Mouse (Mus musculus) embryo, embryonic 10.5 days (tissue): ENCODE data around the gene Fam184b.

Source experiments
- DNase-seq: peaks from one replicate; pipeline ENCODE4 v3.0.0-alpha.2; 2015; ENCODE audit warnings: low spot score

The Fam184b gene

DNA sequence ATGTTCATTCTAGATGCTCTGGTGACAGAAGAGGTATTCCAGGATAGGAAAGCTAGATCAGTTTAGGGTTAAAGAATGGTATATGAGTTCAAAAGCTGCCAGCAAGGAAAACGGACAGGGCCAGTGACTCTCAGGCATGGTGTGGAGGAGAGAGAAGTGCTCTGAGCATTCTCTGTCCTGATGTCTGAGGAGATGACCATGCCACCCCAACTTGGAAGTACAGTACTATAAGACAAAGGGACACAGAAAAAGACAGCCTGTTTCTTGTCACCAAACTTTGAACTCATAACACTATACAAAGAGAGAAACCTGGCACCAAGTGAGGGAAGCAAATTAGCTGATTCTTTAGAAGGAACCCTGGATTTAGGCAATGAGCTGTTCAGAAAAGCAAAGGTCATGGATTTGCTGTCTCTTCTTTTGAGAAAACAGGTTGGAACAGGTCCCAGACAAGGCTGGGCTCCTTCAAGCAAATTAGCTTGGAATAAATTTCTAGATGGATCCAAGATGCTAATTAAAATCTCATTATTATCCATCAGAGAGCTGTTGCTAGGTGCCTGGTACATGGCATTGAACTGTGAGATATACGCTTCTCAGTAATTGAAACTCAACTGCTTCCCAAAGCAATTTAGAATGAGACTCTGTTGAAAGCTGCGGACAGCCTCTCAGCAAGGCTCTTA is 43.9 kb downstream of the Fam184b start:
- DNase-seq, result no peak

- no peak for DNase-seq
Measured at GRCm38 (mm10) chr5:45593276-45593675, 46.1 kb downstream of the Fam184b start.

- DNase-seq, result no peak
Measured at GRCm38 (mm10) chr5:45590094-45590493, 49.3 kb downstream of the Fam184b start.

- DNase-seq, result no peak
Measured at GRCm38 (mm10) chr5:45584601-45585000, 54.8 kb downstream of the Fam184b start.

DNA sequence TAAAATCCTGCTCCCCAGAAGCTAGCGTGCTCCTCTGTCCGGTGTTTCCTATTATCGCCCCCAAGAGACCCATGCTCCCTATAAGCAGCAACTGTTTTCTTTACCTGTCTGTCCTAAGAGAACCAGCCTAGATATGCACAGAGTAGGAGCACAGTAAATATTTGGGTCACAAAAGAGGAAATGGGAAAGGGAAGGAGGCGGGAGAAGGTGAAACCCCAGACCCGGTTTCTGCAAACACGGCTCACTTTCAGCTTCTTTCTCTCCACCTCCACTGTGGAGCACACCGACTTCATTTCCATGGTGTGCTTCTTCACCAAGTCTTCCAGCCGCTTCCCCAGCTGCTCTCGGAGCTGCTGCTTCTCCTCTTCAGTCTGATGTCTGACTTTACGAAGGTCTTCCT is 59.1 kb downstream of the Fam184b start:
- DNase-seq, result no peak

DNA sequence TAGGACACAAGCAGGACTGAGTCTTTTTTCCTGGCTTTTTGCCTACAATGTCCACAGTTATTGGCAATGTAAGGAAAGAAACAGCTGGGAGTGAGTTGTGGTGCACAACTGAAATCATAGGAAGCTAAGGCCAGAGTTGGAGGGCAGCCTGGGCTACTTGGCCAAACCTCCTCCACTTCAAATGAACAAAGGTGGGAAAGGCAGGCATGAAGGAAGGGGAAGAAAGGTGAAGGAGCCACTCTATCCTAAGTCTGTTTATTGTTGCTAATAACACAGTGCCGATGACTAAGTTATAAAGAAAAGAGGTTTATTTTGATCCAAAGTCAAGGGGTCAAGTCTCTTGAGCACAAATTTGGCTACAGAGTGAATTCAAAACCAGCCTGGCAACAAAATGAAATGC is 62.0 kb downstream of the Fam184b start:
- DNase-seq, result no peak

GRCm38 (mm10) chr5:45576716-45577115 is 62.7 kb downstream of the Fam184b start:
- DNase-seq, result no peak

GRCm38 (mm10) chr5:45572816-45573215 is 66.6 kb downstream of the Fam184b start:
- peak; percentile 64 for DNase-seq

DNA sequence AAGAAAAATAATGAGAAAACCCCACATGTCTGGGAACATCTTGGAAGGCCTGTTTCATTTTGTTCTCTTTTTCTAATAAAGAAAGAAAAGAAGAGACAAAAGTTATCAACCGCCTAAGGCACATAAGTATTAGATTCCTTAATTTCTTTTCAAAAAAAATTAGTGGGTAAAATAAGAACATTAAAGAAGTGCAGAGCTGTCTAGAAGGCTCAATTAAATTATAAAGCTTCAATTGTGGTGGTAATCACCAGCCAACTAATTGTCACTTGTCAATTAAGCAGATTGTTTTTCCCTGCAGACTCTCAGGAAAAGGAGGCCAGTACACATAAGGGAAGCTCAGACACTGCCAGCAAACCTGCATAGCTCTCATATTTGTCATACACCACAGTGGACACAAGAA is 73.6 kb downstream of the Fam184b start:
- DNase-seq, result no peak

GRCm38 (mm10) chr5:45564054-45564453 is 75.4 kb downstream of the Fam184b start:
- no peak for DNase-seq

GRCm38 (mm10) chr5:45549586-45549985 is 89.8 kb downstream of the Fam184b start:
- DNase-seq, result no peak

DNA sequence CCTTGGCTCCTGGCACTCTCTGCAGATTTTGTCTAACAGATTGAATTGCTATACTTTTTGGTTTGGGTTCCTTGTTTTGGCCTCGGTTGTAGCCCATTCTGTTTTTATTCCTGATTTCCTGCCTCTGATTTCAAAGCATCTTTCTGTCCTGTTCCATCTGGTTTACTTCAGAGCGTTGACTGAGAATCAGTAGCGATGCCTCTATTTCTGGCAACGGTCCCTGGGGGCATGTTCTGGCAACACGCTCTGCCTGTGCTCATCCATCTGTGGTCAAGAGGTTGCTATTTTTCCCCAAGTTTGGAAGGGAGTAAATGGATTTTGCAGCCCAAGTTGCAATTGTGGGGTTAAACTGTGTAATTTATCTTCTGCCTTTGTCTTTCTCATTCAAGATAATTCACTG is 96.0 kb downstream of the Fam184b start:
- peak; percentile 46 for DNase-seq

DNA sequence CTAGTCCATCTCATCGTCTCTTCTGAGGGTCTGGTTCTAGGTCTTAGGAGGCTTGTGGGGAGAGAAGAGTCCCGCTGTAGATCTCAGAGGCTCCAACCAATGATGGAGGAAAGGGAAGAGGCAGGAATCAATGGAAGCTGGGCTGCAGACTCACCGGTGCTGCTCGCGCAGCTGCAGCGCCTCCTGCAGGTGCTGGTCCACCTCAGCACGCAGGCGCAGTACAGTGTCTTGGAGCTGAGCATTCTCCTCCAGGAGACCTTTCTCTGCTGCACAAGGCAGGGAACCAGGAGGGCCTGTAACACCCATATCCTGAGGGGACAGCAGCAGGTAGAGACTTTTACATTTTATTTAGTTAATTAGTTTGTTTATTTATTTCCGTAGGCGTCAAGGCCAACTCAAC is 99.9 kb downstream of the Fam184b start:
- no peak for DNase-seq

DNA sequence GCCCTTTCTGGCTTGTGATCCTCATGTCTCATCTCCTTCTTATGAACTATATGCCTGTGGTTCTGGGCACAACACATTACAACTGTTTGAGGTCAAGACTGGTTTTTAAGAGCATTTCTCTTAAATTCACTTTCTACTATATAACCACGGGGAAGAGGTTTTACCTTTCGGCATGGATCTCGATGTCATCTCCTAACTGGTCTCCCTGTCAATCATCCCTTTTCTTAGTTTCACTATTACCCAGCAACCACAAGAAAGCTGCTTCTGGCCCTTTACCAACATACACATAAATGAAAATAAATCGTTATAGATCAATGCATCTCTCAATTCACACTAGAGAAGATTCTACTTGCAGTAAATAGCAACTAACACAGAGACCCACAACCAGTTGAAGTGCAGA is 104.2 kb downstream of the Fam184b start:
- no peak for DNase-seq

DNA sequence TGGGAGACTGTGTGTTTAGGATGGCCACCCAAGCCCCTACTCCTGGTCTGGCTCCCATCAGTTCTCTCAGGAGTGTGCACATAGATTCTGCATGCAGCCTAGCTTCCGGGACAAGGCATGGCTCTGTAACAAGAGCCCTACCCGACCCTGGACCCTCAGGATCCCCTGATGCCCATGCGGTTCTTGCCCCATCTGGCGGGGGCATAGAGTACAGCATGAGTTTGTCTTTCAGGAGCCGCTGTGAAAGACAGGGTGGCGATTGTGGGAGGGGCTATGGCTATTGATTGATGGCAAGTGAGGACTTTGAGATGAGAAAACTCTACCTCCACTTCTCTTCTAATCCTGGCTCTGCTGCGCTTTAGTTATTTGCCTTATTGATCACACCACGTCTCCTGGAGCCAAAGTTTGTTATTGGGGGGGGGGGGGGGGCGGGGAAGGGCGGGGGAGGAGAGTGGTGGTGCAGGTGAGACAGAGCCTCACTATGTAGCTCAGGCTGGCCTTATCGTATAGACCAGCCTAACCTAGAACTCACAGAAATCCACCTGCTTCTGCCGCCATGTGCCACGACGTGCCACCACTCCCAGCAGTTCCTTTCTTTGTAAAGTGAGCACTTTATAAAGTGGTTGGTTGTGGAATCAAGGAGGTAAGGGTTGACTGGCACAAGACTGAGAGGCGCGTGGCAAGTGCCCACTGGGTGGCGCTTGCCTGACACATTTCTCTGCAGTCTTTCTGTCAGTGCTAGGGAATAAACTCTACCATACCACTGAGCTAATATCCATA is 104.9 kb downstream of the Fam184b start:
- DNase-seq, result peak; percentile 84

- DNase-seq, result peak; percentile 57
Measured at GRCm38 (mm10) chr5:45529696-45530095, 109.7 kb downstream of the Fam184b start.

- no peak for DNase-seq
Measured at GRCm38 (mm10) chr5:45526338-45526737, 113.1 kb downstream of the Fam184b start.

GRCm38 (mm10) chr5:45525101-45525500 is 114.3 kb downstream of the Fam184b start:
- no peak for DNase-seq

GRCm38 (mm10) chr5:45521601-45522000 is 117.8 kb downstream of the Fam184b start:
- no peak for DNase-seq

GRCm38 (mm10) chr5:45520809-45521110 is 118.7 kb downstream of the Fam184b start:
- DNase-seq, result no peak

DNA sequence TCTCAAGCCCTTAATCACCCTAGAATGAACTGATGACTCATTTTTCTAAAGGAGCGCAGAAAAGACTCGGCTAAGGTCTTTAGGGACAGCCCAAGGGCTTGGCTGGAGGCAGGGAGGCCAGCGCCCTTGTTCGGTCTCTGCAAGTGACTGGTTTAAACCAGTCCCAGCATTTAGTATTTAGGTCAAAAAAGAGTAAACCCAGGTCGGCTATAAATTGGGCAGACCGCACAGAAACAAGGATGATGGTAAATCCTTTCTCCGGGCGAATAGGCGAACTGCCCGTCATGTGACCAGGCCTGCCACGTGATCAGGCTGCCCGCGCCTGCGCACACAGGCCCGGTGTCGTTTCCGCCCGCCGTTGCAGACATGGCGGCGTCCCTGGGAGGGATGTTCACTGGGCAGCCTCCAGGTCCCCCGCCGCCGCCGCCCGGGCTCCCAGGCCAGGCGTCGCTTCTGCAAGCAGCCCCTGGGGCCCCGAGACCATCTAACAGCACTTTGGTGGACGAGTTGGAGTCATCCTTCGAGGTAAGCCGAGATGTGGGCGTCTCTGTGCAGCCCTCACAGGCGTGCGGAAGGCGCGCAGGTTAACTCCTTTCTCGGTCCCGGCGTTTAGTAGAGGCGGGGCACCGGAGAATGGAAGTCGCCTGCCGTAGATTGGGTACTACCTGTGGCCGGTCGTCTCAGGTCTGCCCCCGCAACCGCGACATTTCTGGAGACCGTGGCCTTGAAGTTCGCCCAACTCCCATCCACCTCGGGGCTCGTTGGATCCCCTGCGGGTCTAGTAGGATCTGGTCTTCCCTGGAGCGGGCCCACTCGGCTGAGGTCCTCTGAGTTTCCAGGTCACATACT is 119.2 kb downstream of the Fam184b start, which contains the start of gene Med28:
Gene Med28, plus strand, starts transcription at position 270 of the 849 bp plus-strand sequence.
- DNase-seq, result peak; percentile 93

GRCm38 (mm10) chr5:45515151-45515743 is 124.2 kb downstream of the Fam184b start:
- DNase-seq, result no peak
